Mouse (Mus musculus) CD4-positive, CD25-positive, alpha-beta regulatory T cell, adult 4 months (primary cell): ENCODE data around the gene Fgl2. TPM values are rescaled to one million over a fixed set of nuclear protein-coding genes. Genes with fewer than 3 reads are reported as not detected.
A peak's percentile ranks its signal among the peaks of the same experiment; 100 is the strongest.

Experiments
- ATAC-seq: one replicate; pipeline ENCODE4 v1.8.0; 2017
- polyA plus RNA-seq, 2 experiments: library from polyadenylated mRNA; unstranded; fragments of 100-300 nt; shearing (Covaris generic); gene quantifications; one replicate each; pipeline ENCODE4 v1.2.1; 2017

The Fgl2 gene
- polyA plus RNA-seq, 2 experiments from 2014 or later, result 20.6 to 22.3 TPM

DNA sequence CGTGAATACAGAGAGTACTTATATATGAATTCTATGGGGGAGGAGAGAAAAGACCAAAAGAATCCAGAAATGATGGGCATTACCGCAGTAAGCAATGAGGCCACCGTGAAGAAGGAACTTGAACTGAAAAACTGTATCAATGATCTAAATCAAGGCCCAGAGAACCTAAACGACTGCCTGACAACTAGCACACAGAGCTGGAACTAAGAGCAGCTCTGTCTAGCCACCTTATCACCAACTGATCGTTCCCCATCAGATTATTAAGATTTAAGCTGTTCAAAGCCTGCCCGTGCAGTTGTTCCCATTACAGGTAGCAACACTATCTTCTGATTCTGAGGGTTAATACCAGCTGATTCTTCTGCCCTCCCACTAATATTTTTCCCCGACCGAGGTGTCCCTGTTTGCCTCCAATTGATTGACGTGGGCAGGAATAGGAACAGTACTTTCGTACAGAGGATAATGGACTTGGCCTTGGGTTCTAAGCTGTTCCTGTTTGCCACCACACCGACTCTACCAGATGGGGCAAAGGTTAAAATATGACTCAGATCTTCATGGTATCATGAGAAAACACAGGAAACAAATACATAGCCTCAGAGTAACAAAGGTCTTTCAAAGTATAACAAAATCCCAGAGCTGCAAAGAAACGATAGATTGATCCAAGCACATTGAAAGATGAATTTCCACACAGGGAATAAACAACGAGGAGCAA lies 12.0 kb downstream of the Fgl2 start:
- ATAC-seq, result peak; percentile 59

- peak; percentile 74 for ATAC-seq
Measured at GRCm38 (mm10) chr5:21384976-21385375, 12.5 kb downstream of the Fgl2 start.

- ATAC-seq, result peak; percentile 22
Measured at GRCm38 (mm10) chr5:21386432-21386831, 14.0 kb downstream of the Fgl2 start.

GRCm38 (mm10) chr5:21387340-21387739 lies 14.9 kb downstream of the Fgl2 start:
- no peak for ATAC-seq

DNA sequence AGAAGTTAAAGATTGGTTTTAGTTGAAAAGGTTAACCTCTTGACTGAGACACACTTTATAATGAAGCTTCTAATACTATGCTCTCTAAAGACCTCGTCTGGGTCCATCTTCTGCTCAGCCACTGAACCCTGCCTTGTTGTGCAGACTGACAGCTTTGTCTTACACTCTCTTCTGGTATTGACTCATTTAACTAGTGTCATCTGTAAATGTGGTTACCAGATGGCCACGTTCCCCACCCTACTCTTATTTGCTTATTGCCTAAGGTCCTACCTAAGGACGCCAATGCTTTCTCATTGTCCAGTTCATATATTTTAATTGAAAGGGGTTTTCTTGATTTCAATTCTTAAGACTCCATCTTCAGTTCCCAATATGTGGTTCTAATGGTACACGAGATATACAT lies 16.4 kb downstream of the Fgl2 start:
- no peak for ATAC-seq

GRCm38 (mm10) chr5:21391616-21392384 lies 19.4 kb downstream of the Fgl2 start:
- no peak for ATAC-seq

DNA sequence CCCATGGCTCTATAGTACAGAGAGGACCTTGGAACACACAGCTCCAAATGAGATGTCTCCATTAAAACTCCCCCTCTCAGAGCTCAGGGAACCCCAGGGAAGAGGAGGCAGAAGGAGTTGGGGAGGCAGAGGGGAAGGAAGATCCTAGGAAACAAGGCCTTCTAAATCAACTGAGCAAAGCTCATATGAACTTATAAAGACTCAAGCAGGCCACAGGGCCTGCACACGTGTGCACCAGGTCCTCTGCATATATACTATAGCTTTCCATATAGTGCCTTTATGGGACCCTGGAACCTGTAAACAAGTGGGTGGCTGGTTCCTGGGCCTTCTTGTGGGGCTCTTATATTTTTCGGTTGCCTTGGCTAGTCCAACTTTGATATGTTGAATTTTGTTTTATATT lies 22.1 kb downstream of the Fgl2 start:
- no peak for ATAC-seq

DNA sequence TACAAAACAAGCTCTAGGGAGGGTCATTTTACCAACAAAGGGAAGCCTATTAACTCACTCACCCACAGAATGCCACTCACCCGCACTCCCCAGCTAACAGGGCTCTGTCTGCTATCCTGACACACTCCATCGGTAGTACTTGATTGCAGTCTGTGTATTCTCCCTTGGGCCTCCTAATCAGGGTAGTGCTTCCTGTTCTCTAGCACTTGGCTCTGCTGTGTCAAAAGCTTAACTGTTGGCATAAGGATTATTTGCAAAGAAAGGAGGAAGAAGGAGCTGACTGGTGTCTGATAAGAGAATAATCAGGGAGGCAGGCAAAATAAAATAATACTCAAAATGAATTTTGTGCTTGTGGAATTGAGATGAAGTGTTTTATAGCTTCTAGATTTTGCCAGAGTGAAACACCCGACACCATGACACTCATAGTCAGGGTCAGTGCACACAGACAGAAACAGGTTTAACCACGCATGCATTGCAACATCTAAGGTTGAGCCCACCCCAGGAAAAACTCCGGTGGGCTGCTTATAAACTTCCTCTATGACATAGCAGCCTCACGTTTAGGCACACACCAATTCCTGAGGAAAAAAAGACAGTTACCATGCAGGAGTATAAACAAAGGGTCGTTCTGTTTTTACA lies 22.9 kb downstream of the Fgl2 start:
- no peak for ATAC-seq

DNA sequence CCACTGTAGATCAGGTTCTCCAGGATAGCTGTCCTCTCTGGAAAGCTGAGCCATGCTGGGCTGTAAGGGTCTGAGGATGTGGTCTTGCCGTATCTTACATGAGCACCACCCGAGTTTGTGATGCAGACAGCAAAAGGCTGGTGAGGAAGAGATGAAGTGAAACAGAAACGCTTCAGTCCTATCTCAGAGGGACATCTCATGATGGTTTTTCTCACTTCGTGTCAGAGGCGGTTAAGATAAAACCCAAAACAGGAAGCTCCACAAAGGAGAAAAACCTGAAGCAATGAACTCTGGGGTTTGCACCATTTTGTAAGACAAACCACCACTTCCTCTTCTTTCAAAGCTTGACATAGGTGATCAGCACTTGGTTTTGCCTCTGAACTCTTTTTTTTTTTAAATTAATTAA lies 38.8 kb downstream of the Fgl2 start:
- ATAC-seq, result peak; percentile 90

GRCm38 (mm10) chr5:21412056-21412455 lies 39.6 kb downstream of the Fgl2 start:
- ATAC-seq, result peak; percentile 48

GRCm38 (mm10) chr5:21413322-21413721 lies 40.9 kb downstream of the Fgl2 start:
- no peak for ATAC-seq

DNA sequence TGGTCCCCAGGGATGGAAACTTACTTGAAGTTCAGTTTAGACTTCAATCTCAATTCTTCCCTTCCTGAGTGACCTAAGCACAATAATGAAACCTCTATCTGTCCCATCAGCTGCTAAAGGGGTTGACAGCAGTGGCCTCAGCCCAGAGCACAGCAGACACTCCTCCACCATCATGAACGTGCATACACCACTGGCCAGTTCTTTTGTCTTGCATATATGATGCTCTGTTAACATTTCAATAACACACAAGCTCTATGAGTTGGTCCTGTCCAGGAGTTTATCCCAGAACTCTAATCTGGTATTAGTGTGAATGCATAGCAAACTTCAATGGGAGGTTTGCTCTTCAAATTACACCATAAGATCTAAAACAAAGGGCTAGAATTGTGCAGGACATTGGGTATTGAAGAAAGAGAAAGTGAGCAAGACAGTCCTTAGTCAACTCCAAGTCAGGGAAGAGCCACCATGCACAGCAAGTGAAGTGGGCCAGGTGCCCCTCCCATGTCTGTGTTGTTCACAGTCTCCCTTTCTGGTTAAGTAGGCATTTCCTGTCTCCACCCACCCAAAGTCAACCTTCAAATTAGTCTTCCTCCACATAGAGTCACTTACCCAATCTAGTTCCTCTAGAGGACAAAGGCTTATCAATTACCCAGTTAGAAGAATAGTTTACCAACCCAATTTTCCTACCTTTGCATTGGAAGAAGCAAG lies 41.8 kb downstream of the Fgl2 start:
- ATAC-seq, result peak; percentile 20

DNA sequence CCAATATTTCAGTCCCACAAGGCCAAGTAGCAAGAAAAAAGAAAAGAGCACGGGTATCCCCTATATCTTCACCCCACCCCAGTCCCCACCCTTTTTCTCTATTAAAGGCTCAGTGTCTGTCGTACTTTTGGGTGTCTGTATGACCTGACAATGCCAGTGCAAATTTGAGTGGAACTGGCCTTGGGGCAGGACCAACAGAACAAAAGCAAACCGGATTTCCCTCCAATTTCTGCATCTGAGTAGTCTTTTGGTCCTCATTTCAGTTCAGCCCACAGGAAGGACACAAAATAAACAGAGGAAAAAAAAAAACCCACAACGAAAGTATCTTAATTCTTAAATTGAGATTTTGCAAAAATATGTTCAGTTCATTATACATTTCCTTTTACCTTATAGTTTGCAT lies 46.2 kb downstream of the Fgl2 start:
- ATAC-seq, result no peak

DNA sequence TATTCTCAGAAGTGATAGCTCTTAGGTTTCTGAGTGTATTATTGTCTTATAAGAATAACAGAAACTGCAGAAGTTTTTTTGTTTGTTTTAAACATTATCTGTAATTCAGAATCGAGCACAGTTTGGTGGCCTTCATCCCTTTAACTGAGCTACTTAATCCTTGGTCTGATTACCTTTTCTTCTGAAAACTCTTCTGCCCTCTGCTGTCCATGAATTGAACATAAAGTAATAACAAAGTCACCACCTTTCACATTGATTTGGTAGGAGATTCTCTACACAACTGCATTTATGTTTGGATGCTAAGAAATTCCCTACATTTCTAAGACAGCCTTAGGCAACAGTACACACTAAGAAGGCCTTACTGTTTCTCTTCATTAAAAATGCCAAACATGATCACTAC lies 48.2 kb downstream of the Fgl2 start:
- ATAC-seq, result peak; percentile 18

- ATAC-seq, result peak; percentile 99
Measured at GRCm38 (mm10) chr5:21424614-21425602, 52.5 kb downstream of the Fgl2 start, which contains the start of the genes Ccdc146 and Fam185a. Gene Ccdc146 (minus strand): TSS chr5:21424677. Gene Fam185a (plus strand): TSS chr5:21424958.

DNA sequence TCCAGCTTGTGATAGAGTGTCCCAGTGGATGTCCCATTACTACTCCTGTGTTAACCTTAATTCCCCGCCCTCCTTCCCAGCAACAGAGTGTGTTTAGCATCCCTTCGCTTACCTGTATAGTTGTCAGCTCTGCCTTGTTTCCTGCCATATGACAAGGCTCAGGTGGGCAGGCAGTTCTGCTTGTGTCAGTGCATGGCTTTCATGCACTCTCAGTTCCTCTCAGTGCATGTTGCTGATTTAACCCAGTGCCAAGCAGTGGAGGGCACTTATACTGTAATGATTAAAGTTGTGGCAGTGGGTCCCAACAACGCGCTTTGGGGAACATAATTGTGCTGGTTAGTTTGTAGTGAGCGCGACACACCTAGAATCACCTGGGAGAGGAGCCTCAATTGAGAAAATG lies 54.2 kb downstream of the Fgl2 start:
- ATAC-seq, result no peak

Other genes starting within 250 kb of the Fgl2 start
- gene Gsap, start 186.4 kb upstream of the Fgl2 start, polyA plus RNA-seq, result 10 to 100 TPM; 36.4 to 48.7 TPM
- under 1 TPM; 0.29 to 0.74 TPM for gene Ccdc146, start 52.0 kb downstream of the Fgl2 start, polyA plus RNA-seq
- gene Fam185a, start 52.3 kb downstream of the Fgl2 start, polyA plus RNA-seq, result 1 to 10 TPM; 2.2 to 2.7 TPM
- not detected for gene Lrrc17, start 170.9 kb downstream of the Fgl2 start, polyA plus RNA-seq